ENCODE assay signal across 8 mouse cellular contexts in the genomic region with DNA sequence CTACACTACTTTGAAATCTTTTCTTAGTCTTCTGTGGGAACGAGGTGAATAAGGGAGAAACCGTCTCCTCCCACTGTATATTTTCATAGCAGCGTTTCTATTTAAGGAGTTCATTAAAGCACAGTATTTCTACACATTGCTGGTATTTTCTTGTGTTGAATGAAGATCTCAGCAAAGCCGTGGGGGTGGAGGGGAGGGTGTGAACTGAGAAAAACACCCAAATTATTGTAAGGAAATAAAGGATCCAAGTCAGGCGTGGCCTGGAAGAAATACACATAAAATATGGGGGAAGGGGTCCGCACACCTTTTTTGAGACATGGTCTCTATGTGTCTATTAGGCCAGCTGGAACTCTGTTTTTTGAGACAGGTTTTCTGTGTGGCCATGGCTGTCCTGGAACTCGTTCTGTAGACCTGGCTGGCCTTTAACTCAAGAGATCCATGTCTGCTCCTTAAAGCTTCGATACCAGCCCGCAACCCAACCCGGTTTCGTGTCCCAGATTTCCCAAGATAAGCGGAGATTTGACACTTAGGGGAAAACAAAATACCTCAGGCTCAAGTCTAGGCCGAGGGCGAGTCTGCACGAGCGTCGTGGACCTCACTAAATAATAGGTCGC. TPM values are rescaled to one million over a fixed set of nuclear protein-coding genes. Genes with fewer than 3 reads are reported as not detected.
DNase-seq lines count a peak whose midpoint lies in the region; ATAC-seq and TF ChIP-seq lines count a peak whose summit lies in the region.

No protein-coding gene starts in this region.

- peaks cover 11% of the 10 kb centered on the region for H3K4me1 ChIP-seq in hindbrain, postnatal 0 days (ENCODE audit: insufficient read depth, low read length)

- DNase-seq in layer of hippocampus, adult 2 months (ENCODE audit: low spot score in 2 of 2): no peak
- DNase-seq in layer of hippocampus, adult 8-10 months (ENCODE audit: low spot score in 2 of 2): no peak
- DNase-seq in c-Kit-positive CD71-positive TER-119-negative erythroid progenitor cells, embryonic 14.5 days (ENCODE audit: low read depth): peak; percentile 27
- no peak for DNase-seq in hindbrain, postnatal 0 days (ENCODE audit: low spot score)
- no peak for DNase-seq in right cerebral cortex, postnatal 10 days (ENCODE audit: low spot score in 2 of 2)
- no peak for DNase-seq in urinary bladder, postnatal 25 days (ENCODE audit: low spot score)
- DNase-seq in lung, postnatal 36 days: no peak

- no peaks in the 10 kb centered on the region for H3K27me3 ChIP-seq in hindbrain, postnatal 0 days (ENCODE audit: insufficient read depth, low read length)
- H3K27me3 ChIP-seq in myocyte (ENCODE audit: control insufficient read depth, insufficient read depth, insufficient read length): no peaks in the 10 kb centered on the region

- peaks cover 22% of the 10 kb centered on the region for H3K36me3 ChIP-seq in hindbrain, postnatal 0 days (ENCODE audit: insufficient read depth, low read length)
- H3K36me3 ChIP-seq in myocyte (ENCODE audit: control insufficient read depth, insufficient read depth): peaks cover 21% of the 10 kb centered on the region

- H3K4me3 ChIP-seq in layer of hippocampus, adult 2 months: peak overlapping the region; percentile 98
- H3K4me3 ChIP-seq in hindbrain, postnatal 0 days (ENCODE audit: low read length): peak overlapping the region; percentile 95
- peak overlapping the region; percentile 94 for H3K4me3 ChIP-seq in myocyte

- peak overlapping the region; percentile 98 for H3K4me2 ChIP-seq in hindbrain, postnatal 0 days (ENCODE audit: low read depth, low read length)
- peak overlapping the region; percentile 73 for H3K4me2 ChIP-seq in myocyte (ENCODE audit: low read depth)

- peaks cover 37% of the 10 kb centered on the region for H3K79me2 ChIP-seq in myocyte (ENCODE audit: control insufficient read depth, insufficient read depth)

- TF ChIP-seq CTCF in layer of hippocampus, adult 2 months (conservative IDR thresholded peaks at IDR 0.05): no peak
- no peak for TF ChIP-seq CTCF in hindbrain, postnatal 0 days (IDR thresholded peaks at IDR 0.05; ENCODE audit: low read depth)

- peak; percentile 10; the same call in 1 of the 2 replicates for ATAC-seq in hindbrain, postnatal 0 days

- peak overlapping the region; percentile 63 for H3ac ChIP-seq in myocyte (ENCODE audit: control insufficient read depth, insufficient read length)

- TF ChIP-seq POLR2A in myocyte (IDR thresholded peaks at IDR 0.05; ENCODE audit: insufficient read length, low read depth): no peak

- 21% methylated on average over 18 of the region's 18 CpGs for WGBS in hindbrain, postnatal 0 days

- H3K9me3 ChIP-seq in hindbrain, postnatal 0 days (ENCODE audit: low read length): no peaks in the 10 kb centered on the region

- H3K27ac ChIP-seq in layer of hippocampus, adult 2 months: peak overlapping the region; percentile 98
- H3K27ac ChIP-seq in hindbrain, postnatal 0 days: peak overlapping the region; percentile 99

- H3K9ac ChIP-seq in hindbrain, postnatal 0 days (replicated peaks; ENCODE audit: low read length): peak overlapping the region; percentile 89

TF ChIP-seq in myocyte, 11 proteins besides CTCF, POLR2A, EP300 and RAD21:
- TF ChIP-seq TCF3 (IDR thresholded peaks at IDR 0.05; ENCODE audit: insufficient read length, low read depth) (no peak), TCF12 (IDR thresholded peaks at IDR 0.05; ENCODE audit: insufficient read depth, poor library complexity, severe bottlenecking) (no peak), E2F4 (IDR thresholded peaks at IDR 0.05; ENCODE audit: insufficient read depth) (no peak), MYOD1 (IDR thresholded peaks at IDR 0.05; ENCODE audit: control insufficient read depth in 1 of 3, insufficient read length in 2 of 3, low read depth in 2 of 3) (no peak), SRF (IDR thresholded peaks at IDR 0.05; ENCODE audit: control insufficient read depth, insufficient read length, low read depth) (no peak), MAX (IDR thresholded peaks at IDR 0.05; ENCODE audit: low read depth) (no peak), POLR2AphosphoS2 (IDR thresholded peaks at IDR 0.05; ENCODE audit: insufficient read length, low read depth) (no peak), CEBPB (IDR thresholded peaks at IDR 0.05; ENCODE audit: insufficient read depth, poor library complexity, severe bottlenecking) (no peak), MYOG (IDR thresholded peaks at IDR 0.05; ENCODE audit: control insufficient read depth in 1 of 3, insufficient read depth in 1 of 3, insufficient read length in 2 of 3, low read depth in 2 of 3) (no peak), REST (IDR thresholded peaks at IDR 0.05; ENCODE audit: insufficient read depth, insufficient read length) (no peak), USF1 (IDR thresholded peaks at IDR 0.05; ENCODE audit: low read depth) (no peak)
TF ChIP-seq in myocyte: peak in this region for 0.

RNA-seq across cellular contexts. Expression of a gene that starts 0.4 kb away (rescaled TPM):
- 10 to 100 TPM; 50.1 to 50.2 TPM for total RNA-seq in layer of hippocampus, adult 2 months (2021)
- 10 to 100 TPM; 39.8 to 49.2 (median 45.5) TPM for total RNA-seq in layer of hippocampus, adult 8-10 months (2022)
- 67.7 and 94.8 TPM in 2 replicates for total RNA-seq in hindbrain, postnatal 0 days (2014; rRNA removed)
- polyA plus RNA-seq in hindbrain, postnatal 0 days (2015; fragmentation: Nextera tagmentation; extraction: Ambion mirVana): 134 and 144 TPM in 2 replicates
- polyA plus RNA-seq in myocyte (2012; fragmentation: generic; extraction: Trizol): 77.5 TPM

RNA-seq across cellular contexts. Expression of a gene that starts 9.3 kb away (rescaled TPM):
- 100 to 1,000 TPM; 352 to 370 TPM for total RNA-seq in layer of hippocampus, adult 2 months (2021)
- total RNA-seq in layer of hippocampus, adult 8-10 months (2022): 100 to 1,000 TPM; 365 to 380 (median 374) TPM
- 133 and 136 TPM in 2 replicates for total RNA-seq in hindbrain, postnatal 0 days (2014; rRNA removed)
- 138 and 151 TPM in 2 replicates for polyA plus RNA-seq in hindbrain, postnatal 0 days (2015; fragmentation: Nextera tagmentation; extraction: Ambion mirVana)
- 0.28 TPM for polyA plus RNA-seq in myocyte (2012; fragmentation: generic; extraction: Trizol)

RNA-seq across cellular contexts. Expression of a gene that starts 9.9 kb away (rescaled TPM):
- 1 to 10 TPM; 4.3 to 5.3 TPM for total RNA-seq in layer of hippocampus, adult 2 months (2021)
- 1 to 10 TPM; 6.5 to 9.4 (median 7.8) TPM for total RNA-seq in layer of hippocampus, adult 8-10 months (2022)
- 11.0 and 11.7 TPM in 2 replicates for total RNA-seq in hindbrain, postnatal 0 days (2014; rRNA removed)
- polyA plus RNA-seq in hindbrain, postnatal 0 days (2015; fragmentation: Nextera tagmentation; extraction: Ambion mirVana): 11.4 and 14.0 TPM in 2 replicates
- 4.6 TPM for polyA plus RNA-seq in myocyte (2012; fragmentation: generic; extraction: Trizol)

RNA-seq across cellular contexts. Expression of a gene that starts 47.8 kb away (rescaled TPM):
- total RNA-seq in layer of hippocampus, adult 2 months (2021): 10 to 100 TPM; 16.2 to 16.7 TPM
- total RNA-seq in layer of hippocampus, adult 8-10 months (2022): 10 to 100 TPM; 13.1 to 20.2 (median 15.3) TPM
- total RNA-seq in hindbrain, postnatal 0 days (2014; rRNA removed): 40.4 and 42.9 TPM in 2 replicates
- polyA plus RNA-seq in hindbrain, postnatal 0 days (2015; fragmentation: Nextera tagmentation; extraction: Ambion mirVana): 62.1 and 63.0 TPM in 2 replicates
- polyA plus RNA-seq in myocyte (2012; fragmentation: generic; extraction: Trizol): 88.0 TPM

RNA-seq across cellular contexts. Expression of a gene that starts 48.0 kb away (rescaled TPM):
- total RNA-seq in layer of hippocampus, adult 2 months (2021): 10 to 100 TPM in 1 of 2 experiments, 1 to 10 TPM in 1; 9.3 to 12.7 TPM
- total RNA-seq in layer of hippocampus, adult 8-10 months (2022): 10 to 100 TPM in 1 of 4 experiments, 1 to 10 TPM in 3; 7.7 to 10.8 (median 8.0) TPM
- 74.8 and 161 TPM in 2 replicates for total RNA-seq in hindbrain, postnatal 0 days (2014; rRNA removed)
- not detected in 2 replicates for polyA plus RNA-seq in hindbrain, postnatal 0 days (2015; fragmentation: Nextera tagmentation; extraction: Ambion mirVana)
- not detected for polyA plus RNA-seq in myocyte (2012; fragmentation: generic; extraction: Trizol)
